Mouse (Mus musculus) lung, postnatal 0 days (tissue): ENCODE measurements around the gene Atp1b1.

Source experiments
- CTCF ChIP-seq: IDR thresholded peaks from 2 replicates; pipeline ENCODE4 v1.5.1; 2016; ENCODE audit warnings: antibody characterized with exemption, mild to moderate bottlenecking
- EP300 ChIP-seq: IDR thresholded peaks from 2 replicates; pipeline ENCODE4 v1.6.1; 2016; ENCODE audit warnings: antibody characterized with exemption, mild to moderate bottlenecking, control low read depth

- no peak for TF ChIP-seq CTCF
- TF ChIP-seq EP300: no peak
Measured at GRCm38 (mm10) chr1:164451346-164451745, 6.8 kb downstream of the Atp1b1 start.
